Mouse (Mus musculus) R1 (cell line): ENCODE results near the gene U2af2.
A peak's percentile ranks its signal among the peaks of the same experiment; 100 is the strongest.
"Not testable (repeated sequence)": the region's sequence is repeated elsewhere in the genome, so short reads cannot be mapped to it uniquely, and the experiment has no call there.

Source experiments
- DNase-seq: peaks from one replicate; pipeline ENCODE4 v3.0.0-alpha.2; 2018; ENCODE audit warnings: low read depth, low spot score

Gene U2af2

GRCm38 (mm10) chr7:5061774-5062359, at the start of gene U2af2:
U2af2 (plus strand) TSS chr7:5062143.
- DNase-seq: peak; percentile 90

- DNase-seq: peak; percentile 95
These were observed 49.0 kb upstream of the U2af2 start for GRCm38 (mm10) chr7:5012681-5013513.

- peak; percentile 98 for DNase-seq
These were observed 47.5 kb upstream of the U2af2 start, which contains the start of the genes Zfp524 and Fiz1 for GRCm38 (mm10) chr7:5014251-5015117. Zfp524 (plus strand) TSS chr7:5014415. Fiz1 (minus strand) TSS chr7:5014697.

GRCm38 (mm10) chr7:5015118-5016001, 46.6 kb upstream of the U2af2 start, which contains the start of gene Gm44973:
Gm44973 (plus strand) TSS chr7:5015496.
- peak; percentile 96 for DNase-seq

DNA sequence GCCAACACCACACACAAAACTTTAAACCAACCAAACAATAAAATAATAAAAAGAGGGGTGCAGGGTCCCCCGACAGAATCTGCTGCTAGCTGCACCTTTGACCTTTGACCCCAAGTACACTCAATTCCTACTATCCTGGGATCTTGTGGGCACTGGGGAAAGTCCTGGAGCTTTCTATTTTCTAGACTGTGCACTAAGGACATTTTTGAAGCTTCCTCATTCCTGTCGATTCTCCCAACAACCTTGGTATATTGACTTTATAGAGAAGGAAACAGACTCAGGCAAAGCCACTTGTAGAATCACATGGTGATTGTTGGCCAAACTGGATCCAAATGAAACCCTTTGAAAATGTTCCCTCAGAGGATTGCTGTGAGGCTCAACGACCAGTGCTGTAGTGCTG, 45.9 kb upstream of the U2af2 start:
- DNase-seq: no peak

DNA sequence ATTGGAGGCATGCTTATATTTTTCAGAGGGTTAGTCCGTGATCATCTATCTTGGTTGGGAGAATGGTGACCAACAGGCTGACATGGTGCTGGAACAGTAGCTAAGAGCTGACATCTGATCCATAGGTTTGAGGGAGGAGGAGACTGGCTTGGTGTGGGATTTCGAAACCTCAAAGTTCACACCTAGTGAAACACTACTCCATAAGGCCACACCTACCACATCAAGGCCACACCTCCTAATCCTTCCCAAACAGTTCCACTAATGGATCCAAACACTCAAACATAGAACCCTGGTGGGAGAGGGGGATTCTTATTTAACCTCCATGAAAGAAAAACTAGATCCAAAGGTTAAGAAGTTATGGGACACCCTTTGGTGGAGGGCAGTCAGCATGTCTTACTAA, 45.0 kb upstream of the U2af2 start:
- DNase-seq: peak; percentile 62

DNA sequence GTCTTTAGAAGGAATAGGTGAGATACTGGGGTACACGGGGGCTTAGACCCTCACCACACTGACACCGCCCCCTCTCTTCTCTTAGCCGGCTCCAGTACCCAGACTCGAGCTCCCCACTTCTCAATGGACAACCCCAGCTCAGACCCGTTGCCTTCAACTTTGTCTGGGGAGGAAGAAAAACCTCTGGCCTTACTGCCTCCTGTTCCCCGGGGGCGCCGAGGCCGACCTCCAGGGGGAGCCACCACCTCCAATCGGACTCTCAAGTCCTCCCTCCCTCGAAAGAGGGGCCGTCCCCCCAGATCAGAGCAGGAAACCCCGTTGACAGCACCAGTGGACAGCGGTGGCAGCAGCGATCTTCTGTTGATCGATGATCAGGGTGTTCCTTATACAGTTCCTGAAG, 44.6 kb upstream of the U2af2 start:
- peak; percentile 80 for DNase-seq

GRCm38 (mm10) chr7:5017931-5018330, 44.0 kb upstream of the U2af2 start:
- no peak for DNase-seq

- DNase-seq: not testable (repeated sequence)
These were observed 42.4 kb upstream of the U2af2 start for GRCm38 (mm10) chr7:5019576-5019975.

DNA sequence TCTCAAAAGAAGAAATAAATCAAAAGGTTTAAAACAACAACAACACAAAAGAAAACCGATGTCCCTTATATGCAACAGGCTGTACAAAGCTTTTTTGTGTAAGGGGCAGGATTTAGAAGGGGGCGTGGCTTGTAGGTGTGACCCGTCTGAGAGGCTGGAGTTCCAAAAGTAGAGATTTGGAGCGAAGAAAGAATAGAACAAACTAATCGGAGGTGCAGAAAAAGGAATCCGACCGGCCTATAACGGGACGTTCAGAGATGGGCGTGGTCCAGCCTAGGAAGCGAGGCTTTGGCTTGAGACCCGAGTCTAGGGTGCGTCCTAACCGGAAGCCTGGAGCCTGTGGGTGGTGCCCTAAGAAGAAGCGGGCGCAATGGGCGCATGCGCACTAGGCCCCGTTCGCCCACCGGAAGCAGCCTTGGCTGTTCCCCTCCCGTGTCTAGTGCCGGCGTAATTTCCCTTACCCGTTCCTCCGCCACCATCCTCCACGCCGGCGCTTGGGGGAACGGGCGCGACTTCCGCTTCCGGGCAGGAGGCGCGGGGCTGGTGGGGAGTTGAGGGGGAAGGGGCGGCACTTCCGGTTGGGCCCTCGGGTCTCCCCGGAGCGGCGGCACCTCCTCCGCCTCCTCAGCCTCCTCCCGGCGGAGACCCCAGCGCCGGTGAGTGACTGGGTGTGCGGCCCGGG, 41.8 kb upstream of the U2af2 start, which contains the start of the genes Zfp865 and Ccdc106:
Gene Zfp865, plus strand, starts transcription at position 377 of the 682 bp plus-strand sequence.
Gene Ccdc106, plus strand, starts transcription at position 554 of the 682 bp plus-strand sequence.
- peak; percentile 98 for DNase-seq

GRCm38 (mm10) chr7:5020685-5021084, 41.3 kb upstream of the U2af2 start:
- no peak for DNase-seq

GRCm38 (mm10) chr7:5021197-5021596, 40.7 kb upstream of the U2af2 start:
- no peak for DNase-seq

DNA sequence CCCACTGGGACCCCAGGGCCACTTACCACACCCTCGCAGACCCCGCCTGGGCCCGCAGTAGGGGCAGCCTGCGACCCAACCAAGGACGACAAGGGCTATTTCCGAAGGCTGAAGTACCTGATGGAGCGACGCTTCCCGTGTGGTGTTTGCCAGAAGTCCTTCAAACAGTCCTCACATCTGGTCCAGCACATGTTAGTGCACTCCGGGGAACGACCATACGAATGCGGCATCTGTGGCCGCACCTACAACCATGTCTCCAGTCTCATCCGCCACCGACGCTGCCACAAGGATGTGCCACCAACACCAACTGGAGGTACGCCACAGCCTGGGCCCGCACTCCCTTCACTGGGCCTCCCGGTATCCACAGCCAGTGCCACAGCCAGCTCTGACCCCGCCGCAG, 32.4 kb upstream of the U2af2 start:
- no peak for DNase-seq

DNA sequence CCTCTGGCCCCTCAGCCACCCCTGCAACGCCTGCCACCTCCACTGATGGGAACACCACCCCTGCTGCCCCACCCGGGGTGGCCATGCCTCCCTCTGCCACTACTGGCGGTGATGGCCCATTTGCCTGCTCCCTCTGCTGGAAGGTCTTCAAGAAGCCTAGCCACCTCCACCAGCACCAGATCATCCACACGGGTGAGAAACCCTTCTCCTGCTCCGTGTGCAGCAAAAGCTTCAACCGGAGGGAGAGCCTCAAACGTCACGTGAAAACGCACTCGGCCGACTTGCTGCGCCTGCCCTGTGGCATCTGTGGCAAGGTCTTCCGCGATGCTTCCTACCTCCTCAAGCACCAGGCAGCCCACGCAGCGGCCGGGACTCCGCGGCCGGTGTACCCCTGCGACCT, 32.0 kb upstream of the U2af2 start:
- peak; percentile 79 for DNase-seq

DNA sequence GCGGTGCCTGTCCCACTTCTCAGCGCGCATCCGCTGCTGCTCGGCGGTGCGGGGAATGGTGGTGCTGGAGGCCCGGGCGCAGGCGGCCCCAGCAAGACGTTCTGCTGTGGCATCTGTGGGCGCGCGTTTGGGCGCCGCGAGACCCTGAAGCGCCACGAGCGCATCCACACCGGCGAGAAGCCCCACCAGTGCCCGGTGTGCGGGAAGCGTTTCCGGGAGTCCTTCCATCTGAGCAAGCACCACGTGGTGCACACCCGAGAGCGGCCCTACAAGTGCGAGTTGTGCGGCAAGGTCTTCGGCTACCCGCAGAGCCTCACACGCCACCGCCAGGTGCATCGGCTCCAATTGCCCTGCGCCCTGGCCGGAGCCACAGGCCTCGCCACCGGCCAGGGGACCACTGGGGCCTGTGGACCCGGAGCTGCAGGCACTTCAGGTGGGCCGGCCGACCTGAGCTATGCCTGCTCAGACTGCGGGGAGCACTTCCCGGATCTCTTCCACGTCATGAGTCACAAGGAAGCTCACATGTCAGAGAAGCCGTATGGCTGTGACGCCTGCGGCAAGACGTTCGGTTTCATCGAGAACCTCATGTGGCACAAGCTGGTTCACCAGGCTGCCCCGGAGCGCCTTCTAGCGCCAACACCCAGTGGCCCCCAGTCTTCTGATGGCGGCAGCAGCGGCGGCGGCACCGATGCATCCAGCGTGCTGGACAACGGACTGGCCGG, 31.2 kb upstream of the U2af2 start:
- peak; percentile 82 for DNase-seq

DNA sequence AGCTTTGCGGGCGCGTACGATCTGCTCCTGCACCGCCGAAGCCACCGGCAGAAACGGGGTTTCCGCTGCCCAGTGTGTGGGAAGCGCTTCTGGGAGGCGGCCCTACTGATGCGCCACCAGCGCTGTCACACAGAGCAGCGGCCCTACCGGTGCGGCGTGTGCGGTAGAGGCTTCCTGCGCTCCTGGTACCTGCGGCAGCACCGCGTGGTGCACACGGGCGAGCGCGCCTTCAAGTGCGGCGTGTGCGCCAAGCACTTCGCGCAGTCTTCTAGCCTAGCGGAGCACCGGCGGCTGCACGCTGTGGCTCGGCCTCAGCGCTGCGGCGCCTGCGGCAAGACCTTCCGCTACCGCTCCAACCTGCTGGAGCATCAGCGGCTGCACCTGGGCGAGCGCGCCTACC, 30.4 kb upstream of the U2af2 start:
- DNase-seq: peak; percentile 64

DNA sequence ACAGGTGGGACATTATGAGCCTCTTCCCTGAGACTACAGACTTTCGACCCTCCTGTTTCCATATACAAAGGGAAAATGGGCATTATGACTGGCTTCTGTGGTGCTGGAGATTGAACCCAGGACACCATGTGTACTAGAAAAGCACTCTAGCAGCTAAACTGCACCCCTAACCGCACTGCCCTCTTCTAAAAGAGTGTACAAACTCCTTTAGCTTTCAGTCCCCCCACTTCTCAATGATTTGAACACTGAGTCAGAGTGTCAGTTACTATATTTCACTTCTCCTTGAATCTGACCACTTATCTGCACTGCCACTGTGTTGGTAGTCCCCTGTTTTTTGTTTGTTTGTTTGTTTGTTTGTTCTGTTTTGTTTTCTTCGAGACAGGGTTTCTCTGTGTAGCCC, 28.1 kb upstream of the U2af2 start, which contains the start of gene 4632433K11Rik:
Gene 4632433K11Rik, plus strand, starts transcription at position 301 of the 400 bp plus-strand sequence.
- no peak for DNase-seq

GRCm38 (mm10) chr7:5035628-5036027, 26.3 kb upstream of the U2af2 start:
- DNase-seq: no peak

GRCm38 (mm10) chr7:5036136-5036535, 25.8 kb upstream of the U2af2 start:
- no peak for DNase-seq
